Mouse (Mus musculus) frontal cortex, adult (tissue): ENCODE measurements around the gene Gm17387.
"Not testable (repeated sequence)": the region's sequence is repeated elsewhere in the genome, so short reads cannot be mapped to it uniquely, and the experiment has no call there.

Experiments used
- ATAC-seq: cut with Nextera tagmentation; 2 replicates; pipeline ENCODE4 v1.9.2; 2017; ENCODE audit warnings: mild to moderate bottlenecking, moderate library complexity, mixed read lengths; ENCODE audit not compliant: low TSS enrichment

Gm17387 gene

GRCm38 (mm10) chr7:141016707-141017697 lies 11.9 kb upstream of the Gm17387 start:
- ATAC-seq = no peak

GRCm38 (mm10) chr7:141017824-141018223 lies 11.1 kb upstream of the Gm17387 start, which contains the start of gene Ifitm6:
Gene Ifitm6 (minus strand): TSS chr7:141017924.
- ATAC-seq = not testable (repeated sequence)

- no peak for ATAC-seq
Measured at GRCm38 (mm10) chr7:141019028-141019427, 9.9 kb upstream of the Gm17387 start.

- no peak for ATAC-seq
Measured at GRCm38 (mm10) chr7:141021489-141022449, 7.2 kb upstream of the Gm17387 start.

GRCm38 (mm10) chr7:141024865-141025838 lies 3.8 kb upstream of the Gm17387 start:
- no peak for ATAC-seq

GRCm38 (mm10) chr7:141026097-141026739 lies 2.7 kb upstream of the Gm17387 start:
- ATAC-seq = no peak

DNA sequence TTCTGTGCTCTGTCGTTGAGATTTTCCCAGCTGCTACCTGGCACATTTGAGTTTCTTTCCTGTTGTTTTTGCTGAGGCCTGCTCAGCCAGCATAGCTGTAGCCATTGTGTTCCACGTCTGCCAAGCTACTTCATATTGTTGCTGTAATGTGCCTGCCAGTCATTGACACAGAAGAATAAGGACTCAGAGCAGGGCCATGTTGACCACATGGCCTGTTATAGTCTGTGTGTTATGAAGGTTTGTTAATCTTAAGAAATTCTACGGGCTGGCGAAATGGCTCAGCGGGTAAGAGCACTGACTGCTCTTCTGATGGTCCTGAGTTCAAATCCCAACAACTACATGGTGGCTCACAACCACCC lies 2.2 kb upstream of the Gm17387 start:
- no peak for ATAC-seq

DNA sequence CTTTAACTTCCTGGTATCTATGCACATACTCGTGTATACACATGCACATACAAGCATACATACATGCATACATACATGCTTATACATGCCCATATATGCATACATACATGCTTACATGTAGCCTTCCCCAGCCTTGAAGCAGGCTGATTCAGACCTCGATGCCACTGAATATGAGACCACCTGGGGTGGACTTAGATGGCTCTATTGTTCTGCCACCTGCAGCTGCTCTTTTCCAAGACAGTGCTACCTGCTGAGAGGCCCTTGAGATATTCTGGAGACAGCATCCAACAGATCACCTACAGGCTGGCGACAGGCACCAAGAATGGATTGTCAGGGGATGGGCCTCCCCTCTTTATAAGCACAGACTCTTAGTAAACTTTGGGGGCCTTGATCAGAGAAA lies 1.5 kb downstream of the Gm17387 start:
- ATAC-seq = no peak

DNA sequence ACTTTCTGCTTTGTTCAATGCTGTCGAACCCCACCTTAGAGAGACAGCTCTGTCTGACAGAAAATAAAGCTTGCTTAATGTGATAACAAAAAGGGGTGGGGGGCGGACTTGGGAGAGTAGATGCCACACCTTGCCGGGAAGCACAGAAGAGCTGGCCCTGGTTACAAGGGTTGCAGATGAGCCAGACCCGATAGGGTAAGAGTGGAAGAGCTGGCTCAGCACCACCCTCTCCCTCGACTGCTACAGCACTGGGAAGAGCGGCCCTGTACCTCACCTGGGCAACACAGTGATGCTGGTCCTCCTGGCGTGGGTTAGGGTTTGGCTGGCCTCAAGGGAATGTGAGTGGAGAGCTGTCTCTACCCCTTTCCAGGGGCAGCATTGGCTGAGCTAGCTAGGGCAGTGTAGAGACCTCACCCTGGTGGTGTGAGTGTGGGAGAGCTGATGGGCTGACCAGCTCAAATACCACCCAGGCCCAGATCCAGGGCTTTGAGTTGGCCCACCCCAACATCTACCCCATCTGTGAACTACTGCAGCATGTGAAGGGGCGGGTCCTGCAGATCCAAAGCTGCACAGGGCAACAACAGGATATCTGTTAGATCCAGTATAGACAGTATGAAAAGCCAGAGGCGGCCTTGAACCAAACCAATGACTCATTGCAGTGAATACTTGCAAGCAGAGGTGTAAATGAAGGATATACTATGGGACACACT lies 3.7 kb downstream of the Gm17387 start:
- ATAC-seq = no peak

- not testable (repeated sequence) for ATAC-seq
Measured at GRCm38 (mm10) chr7:141036624-141037023, 7.7 kb downstream of the Gm17387 start.

DNA sequence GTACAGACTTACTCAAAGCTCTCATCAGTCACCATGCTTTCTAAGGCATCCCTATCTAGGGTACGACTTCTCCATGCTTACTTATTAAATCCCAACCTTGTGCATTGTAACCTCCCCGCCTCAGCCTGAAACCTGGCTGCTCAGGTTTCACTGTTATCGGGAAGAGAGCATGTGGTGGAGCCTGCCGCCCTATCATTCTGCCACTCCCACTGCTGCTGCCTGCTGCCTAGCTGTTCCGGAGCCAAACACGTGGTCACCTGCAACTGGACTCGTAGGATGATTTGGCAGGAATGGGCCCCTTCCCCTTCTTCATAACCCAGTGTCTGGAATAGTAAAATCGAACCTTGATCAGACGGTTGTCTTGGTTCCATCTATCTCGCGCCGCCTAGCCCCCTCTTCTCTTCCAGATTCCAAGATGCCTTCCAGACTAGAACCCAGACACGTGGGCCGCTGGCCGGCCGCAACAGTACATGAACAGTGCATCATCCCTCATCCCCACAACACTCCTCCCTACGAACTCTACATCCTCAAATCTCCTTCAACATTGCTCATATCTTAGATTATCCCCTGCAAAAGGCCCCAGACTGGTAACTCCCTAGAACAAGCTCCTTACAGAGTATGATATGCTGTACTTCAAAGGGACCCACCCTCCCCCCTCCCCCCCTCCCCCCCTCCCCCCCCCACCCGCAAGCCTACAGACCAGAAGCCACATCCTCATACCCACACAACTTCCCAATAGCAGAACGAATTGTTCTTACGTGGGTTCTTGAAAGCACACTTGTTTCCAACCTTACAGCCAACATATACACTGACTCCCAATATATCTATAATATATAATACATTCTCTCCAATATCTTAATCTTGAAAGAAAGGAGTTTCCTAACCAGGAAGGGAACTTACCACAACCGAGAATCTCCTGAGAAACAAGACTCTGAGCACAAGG lies 9.4 kb downstream of the Gm17387 start:
- no peak for ATAC-seq

- no peak for ATAC-seq
Measured at GRCm38 (mm10) chr7:141039386-141040107, 10.6 kb downstream of the Gm17387 start.

DNA sequence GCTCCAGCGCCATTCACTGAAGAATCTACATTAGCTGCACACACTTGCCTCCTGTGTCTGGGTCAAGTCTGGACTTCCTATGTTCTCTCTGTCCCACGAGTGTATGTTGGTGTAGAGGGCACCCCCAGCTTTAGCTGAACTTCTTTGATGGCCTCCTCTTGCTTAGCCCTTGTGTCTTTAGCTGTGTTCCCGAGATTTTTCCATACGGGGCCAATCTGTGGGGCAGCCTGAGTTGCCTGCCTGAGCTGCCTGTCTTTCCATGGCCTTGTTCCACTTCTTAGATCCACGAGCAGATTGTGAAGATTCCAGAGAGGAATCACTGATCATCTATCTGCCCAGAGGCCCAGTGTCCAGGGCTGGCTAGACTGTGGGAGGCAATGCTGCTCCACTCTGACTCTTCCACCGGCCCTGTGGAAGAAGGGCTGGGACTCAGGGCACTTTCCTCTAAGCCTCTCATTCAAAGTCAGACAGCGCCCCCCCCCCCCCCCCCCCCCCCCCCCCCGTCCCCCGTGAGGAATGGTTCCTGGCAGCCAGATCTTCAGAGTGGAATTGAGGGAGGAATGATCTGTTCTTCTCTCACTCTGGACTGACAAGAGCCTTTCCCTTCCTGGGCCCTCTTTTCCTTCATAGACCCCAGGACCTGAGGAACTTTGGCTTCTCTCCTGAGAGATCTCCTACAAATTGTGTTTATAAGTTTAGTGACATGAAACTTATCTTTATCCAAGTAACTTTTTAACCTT lies 12.1 kb downstream of the Gm17387 start:
- no peak for ATAC-seq

- no peak for ATAC-seq
Measured at GRCm38 (mm10) chr7:141041661-141042060, 12.7 kb downstream of the Gm17387 start.

- ATAC-seq = no peak
Measured at GRCm38 (mm10) chr7:141042539-141042938, 13.6 kb downstream of the Gm17387 start.

GRCm38 (mm10) chr7:141046931-141047580 lies 18.1 kb downstream of the Gm17387 start:
- no peak for ATAC-seq
